Mouse (Mus musculus) mouse trophoblast stem cell (cell line): ENCODE results near the gene Dpp10.

Experiments
- in situ Hi-C, 2 experiments: fragments of 300-500 bp; cut with MseI, MboI; formaldehyde crosslinking; loops; 2 replicates in 1 of 2; 3 replicates in 1 of 2; pipeline ENCODE4 v1.15.1; 2025

Dpp10 gene

GRCm38 (mm10) chr1:124044925-124045640 is at the start of gene Dpp10:
Gene Dpp10, minus strand, starts transcription at chr1:124045559.
- in situ Hi-C loops: loop anchor here in 1 of 2 experiments (10.0 kb wide), 1 partner anchor 70 kb away; no protein-coding TSS in a partner anchor

- in situ Hi-C loops: loop anchor here in 1 of 2 experiments (10.0 kb wide), 1 partner anchor 74 kb away; no protein-coding TSS in a partner anchor
Observed at GRCm38 (mm10) chr1:124048544-124048943, 3.2 kb upstream of the Dpp10 start.

DNA sequence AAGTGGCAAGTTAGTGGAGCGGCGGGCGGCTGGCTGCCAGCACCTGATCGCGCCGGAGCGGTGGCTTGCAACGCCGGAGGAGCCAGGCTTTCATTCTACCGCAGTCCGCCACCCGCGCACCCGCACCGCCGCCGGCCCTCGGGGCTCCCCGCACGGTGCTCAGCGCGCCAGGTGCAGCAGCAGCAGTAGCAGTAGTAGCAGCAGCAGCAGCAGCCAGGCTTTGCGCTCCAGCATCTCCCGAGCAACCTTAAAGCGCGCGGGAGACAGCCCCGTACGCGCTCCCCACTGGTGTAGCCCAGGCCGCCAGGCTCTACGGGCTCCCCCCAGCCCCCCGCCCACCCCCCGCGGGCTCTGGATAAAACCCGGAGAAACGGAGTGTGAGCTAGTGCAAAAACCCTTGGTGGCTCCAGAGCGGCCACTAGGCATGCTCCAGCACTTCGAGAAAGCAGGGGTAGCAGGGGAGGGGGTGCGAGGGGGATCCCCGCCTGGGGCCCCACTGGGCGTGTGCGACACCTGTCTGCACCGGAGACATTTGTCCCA is 472 bp upstream of the Dpp10 start:
- in situ Hi-C loops: loop anchor here in 1 of 2 experiments (10.0 kb wide), 1 partner anchor 71 kb away; no protein-coding TSS in a partner anchor

GRCm38 (mm10) chr1:124044161-124044560 is 1.2 kb downstream of the Dpp10 start:
- in situ Hi-C loops: loop anchor here in 1 of 2 experiments (10.0 kb wide), 1 partner anchor 69 kb away; no protein-coding TSS in a partner anchor

GRCm38 (mm10) chr1:124043421-124043820 is 1.9 kb downstream of the Dpp10 start:
- in situ Hi-C loops: loop anchor here in 1 of 2 experiments (10.0 kb wide), 1 partner anchor 69 kb away; no protein-coding TSS in a partner anchor

DNA sequence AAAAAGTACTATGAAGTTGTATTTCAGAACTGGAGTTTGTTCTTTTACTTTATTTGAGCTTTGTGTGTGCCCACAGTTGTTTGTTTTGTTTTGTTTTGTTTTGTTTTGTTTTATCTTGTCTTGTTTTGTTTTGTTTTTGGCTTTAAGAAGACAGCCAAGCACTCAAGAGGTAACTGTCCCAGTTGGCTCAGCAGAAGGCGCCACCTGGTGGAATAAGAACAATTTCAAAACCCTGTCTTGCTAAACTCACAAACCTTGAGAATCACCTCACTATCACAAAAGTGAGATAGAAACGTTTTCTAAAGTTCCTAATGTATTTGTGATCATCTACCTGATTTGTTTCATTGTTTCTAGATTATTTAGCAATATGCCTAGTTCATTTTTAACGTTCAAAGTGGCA is 3.8 kb downstream of the Dpp10 start:
- in situ Hi-C loops: loop anchor here in 1 of 2 experiments (10.0 kb wide), 1 partner anchor 67 kb away; no protein-coding TSS in a partner anchor

DNA sequence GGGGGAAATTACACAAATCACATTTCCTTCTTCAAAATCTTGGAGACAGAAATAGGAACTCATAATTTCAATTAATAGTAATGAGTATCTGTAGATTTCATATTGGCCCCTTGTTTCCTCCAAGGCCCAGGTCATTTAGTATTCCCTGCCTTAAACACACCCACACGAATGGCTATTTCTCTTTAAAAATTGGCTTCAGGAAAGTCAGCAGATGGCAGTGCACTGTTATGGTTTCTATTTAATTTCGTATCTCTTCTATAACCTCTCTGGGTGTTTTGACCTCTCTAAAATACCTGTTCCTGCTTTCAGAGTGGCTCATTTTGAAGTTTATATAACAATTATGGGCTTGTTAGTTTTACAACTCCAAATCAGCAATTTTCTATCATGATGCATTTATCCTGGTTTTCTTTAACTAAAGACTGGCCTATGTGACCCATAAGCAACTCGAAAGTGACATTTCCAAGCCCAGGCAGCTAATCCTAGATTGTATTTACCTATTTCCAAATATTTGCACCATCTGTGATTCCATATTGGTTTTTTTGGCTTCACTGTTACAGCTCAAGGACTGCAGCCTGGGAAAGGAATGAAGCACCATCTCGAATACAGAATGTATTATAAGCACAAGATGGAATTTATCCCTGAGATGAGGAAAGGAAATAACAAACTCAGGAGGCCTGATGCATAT is 9.9 kb downstream of the Dpp10 start:
- in situ Hi-C loops: no loop called here

GRCm38 (mm10) chr1:124032677-124033076 is 12.7 kb downstream of the Dpp10 start:
- in situ Hi-C loops: no loop called here

DNA sequence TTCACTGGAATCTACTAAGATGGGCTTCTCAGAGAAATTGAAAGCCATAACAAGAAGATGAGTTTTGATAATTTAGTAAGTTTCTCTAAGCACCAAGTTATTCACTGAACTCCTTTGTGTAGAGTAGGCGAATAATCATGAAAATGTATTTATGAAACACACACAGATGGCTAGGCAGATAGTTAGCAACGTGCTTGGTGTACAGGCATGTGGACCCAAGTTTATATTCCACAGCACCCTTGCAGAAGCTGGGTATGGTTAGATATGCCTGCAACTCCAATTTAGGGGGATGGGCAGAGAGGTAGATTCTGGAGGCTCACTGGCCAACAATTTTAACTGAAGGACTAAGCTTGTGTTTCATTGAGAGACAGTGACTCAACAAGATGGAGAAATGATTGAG is 13.4 kb downstream of the Dpp10 start:
- in situ Hi-C loops: no loop called here

DNA sequence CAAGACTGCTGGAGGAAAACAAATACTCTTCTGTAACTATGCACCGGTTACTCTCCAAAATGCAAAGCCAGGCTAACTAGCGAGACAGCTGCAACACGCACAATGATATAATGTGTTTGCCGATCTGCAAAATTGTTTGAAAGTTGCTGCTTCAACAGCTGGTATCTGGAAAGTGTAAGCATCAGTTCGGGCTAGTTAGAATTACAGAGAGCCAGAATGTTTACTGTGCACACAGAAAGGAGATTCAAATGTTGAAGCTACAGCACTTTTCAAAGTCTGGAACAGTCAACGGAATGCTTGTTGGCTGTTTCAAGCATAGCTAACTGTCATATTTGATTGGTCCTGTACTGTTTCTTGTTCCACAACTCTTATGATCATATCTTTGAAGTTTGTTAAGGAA is 42.6 kb downstream of the Dpp10 start:
- in situ Hi-C loops: no loop called here

GRCm38 (mm10) chr1:123995780-123996179 is 49.6 kb downstream of the Dpp10 start:
- in situ Hi-C loops: no loop called here

- in situ Hi-C loops: no loop called here
Observed at GRCm38 (mm10) chr1:123985324-123986024, 59.9 kb downstream of the Dpp10 start.

DNA sequence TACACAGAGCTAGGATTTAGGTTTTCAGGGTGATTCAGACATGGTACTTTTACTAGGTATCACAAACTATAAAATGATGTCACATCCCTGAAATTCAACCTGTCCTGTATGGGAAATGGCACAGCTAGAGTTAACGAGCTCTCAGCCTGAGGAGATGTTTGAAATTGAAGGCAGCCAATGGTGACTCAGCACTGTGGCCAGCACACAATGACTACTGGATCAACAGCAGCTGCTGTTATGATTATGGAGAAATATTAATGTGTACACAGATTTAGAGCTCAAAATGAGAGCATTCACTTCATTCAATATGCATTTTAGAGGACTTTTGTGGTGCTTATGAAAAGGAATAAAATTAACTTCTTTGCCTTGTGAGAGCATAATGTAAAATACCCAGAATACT is 66.8 kb downstream of the Dpp10 start:
- in situ Hi-C loops: loop anchor here in 1 of 2 experiments (10.0 kb wide), 1 partner anchor 66 kb away; the partner anchor contains the start of gene Dpp10

DNA sequence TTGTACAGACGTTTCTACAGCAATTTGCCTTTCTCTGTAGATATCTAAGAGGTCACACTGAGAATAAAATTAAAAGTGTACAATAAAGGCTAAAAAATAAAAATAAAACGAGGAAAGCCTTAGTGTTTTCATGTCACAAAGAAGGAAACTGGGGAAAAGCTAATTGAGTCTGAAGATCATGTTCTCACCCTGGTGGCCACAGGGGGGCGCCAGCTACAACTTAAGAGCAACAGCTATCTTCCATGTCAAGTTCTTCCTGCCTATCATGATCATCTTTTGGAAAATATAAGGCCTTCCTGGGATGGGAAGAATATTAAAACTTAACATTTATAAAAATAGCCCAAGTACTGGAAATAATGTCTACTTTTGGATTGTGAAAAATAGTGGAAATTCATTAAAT is 70.7 kb downstream of the Dpp10 start:
- in situ Hi-C loops: loop anchor here in 1 of 2 experiments (10.0 kb wide), 1 partner anchor 70 kb away; the partner anchor contains the start of gene Dpp10

DNA sequence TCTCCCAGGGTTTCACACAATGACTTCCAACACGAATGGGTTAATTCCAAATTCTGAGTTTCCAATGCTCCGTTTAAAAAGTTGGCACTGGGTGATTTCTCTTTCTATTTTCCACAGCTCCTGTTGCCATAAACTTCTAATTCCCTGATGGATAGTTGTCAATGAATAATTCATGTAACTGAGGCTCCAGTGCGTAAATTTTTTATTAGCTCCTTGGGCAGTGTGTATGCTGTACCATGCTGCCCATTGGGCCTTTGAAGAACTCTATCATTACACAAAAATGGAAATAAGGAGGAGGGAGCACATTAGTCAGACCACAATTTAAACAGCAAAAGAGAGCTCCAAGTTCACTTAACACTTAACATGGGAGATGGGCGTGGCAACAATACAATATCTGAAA is 99.2 kb downstream of the Dpp10 start:
- in situ Hi-C loops: no loop called here

DNA sequence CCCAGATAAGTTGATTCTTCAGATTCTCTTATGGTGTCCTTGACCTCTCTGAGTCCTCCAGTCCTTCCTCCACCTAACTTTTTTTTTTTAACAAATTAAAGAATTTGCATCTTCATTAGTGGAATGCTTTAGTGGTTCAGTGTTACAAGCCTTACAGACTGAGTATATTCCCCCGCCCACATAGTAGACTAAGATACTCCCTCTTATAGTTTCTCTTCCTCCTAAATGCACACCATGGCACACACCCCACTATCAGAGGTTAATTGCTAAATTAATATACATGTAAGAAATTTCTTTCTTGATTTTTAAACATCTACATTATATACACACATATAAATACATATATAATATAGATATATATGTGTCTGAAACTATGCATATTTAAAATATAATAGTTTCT is 104.5 kb downstream of the Dpp10 start:
- in situ Hi-C loops: no loop called here

DNA sequence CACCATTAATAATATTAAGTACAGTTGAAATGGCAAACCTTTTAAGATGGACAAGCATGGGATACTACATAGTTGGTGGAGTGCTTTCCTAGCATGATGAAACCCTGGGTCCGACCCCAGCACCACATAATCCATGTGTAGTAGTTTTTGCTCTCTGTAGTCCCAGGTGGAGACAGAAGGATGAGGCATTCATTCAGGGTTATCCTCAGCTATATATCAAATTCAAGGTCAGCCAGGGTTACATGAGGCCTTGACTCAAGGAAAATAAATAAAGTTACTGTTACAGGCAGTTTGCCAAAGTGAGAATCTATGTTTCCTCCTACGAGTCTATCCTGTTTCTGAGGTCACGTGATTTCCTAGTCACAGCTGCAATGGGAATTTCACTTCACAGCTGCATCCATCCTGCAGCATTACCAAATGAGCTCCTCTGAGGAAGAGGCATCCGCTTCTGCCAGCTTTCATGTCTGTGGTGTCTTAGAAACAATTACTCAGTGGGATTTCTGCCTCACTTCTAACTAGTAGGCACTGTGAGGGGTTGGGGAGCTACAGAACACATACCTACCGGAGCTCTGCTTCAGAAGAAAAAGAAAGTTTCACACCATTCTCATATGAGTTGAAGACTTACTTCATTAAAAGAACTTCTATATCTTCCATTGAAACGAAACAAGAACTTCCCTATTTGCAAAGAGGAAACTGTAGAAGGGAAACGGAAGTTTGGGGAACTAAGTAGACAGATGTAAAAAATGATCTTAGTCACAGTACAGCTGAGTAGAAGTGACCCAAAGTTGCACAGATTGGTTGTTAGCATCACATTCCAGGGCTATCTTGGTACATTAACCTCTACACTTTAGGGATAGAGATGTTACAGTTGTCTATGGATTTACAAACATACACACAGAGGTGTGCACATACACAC is 111.3 kb downstream of the Dpp10 start:
- in situ Hi-C loops: no loop called here

- in situ Hi-C loops: no loop called here
Observed at GRCm38 (mm10) chr1:123928003-123928370, 117.4 kb downstream of the Dpp10 start.

GRCm38 (mm10) chr1:123927278-123928002 is 117.9 kb downstream of the Dpp10 start:
- in situ Hi-C loops: no loop called here

GRCm38 (mm10) chr1:123924905-123925304 is 120.5 kb downstream of the Dpp10 start:
- in situ Hi-C loops: no loop called here
